Mouse (Mus musculus): ENCODE data around the gene Ulk2. TPM values are rescaled to one million over a fixed set of nuclear protein-coding genes. Genes with fewer than 3 reads are reported as not detected.
"Not testable (repeated sequence)": the region's sequence is repeated elsewhere in the genome, so short reads cannot be mapped to it uniquely, and the experiment has no call there.

Gene Ulk2
- polyA plus RNA-seq, 1 experiment: 184 TPM

GRCm38 (mm10) chr11:61839182-61839581 is 15.7 kb downstream of the Ulk2 start:
- Histone ChIP-seq H3K4me1 (ENCODE audit: control insufficient read depth, insufficient read depth, low read length) (no peaks in the 10 kb centered on the region), H3K27me3 (ENCODE audit: control insufficient read depth, insufficient read depth, low read length) (no peaks in the 10 kb centered on the region), H3K36me3 (ENCODE audit: control insufficient read depth, insufficient read depth, low read length) (no peaks in the 10 kb centered on the region; the same call in 1 of the 2 replicates), H3K27ac (ENCODE audit: control insufficient read depth, insufficient read depth, low read depth, low read length) (no peak overlapping the region), H3K4me3 (ENCODE audit: control insufficient read depth, low read depth, low read length) (no peak overlapping the region)
- TF ChIP-seq POLR2A (IDR thresholded peaks at IDR 0.05; ENCODE audit: control insufficient read depth, low read depth, low read length): no peak

GRCm38 (mm10) chr11:61809793-61810192 is 45.1 kb downstream of the Ulk2 start:
- Histone ChIP-seq H3K4me3 (ENCODE audit: control insufficient read depth, low read depth, low read length) (no peak overlapping the region), H3K36me3 (ENCODE audit: control insufficient read depth, insufficient read depth, low read length) (peaks cover 3% of the 10 kb centered on the region; the same call in 1 of the 2 replicates), H3K27me3 (ENCODE audit: control insufficient read depth, insufficient read depth, low read length) (no peaks in the 10 kb centered on the region), H3K4me1 (ENCODE audit: control insufficient read depth, insufficient read depth, low read length) (no peaks in the 10 kb centered on the region), H3K27ac (ENCODE audit: control insufficient read depth, insufficient read depth, low read depth, low read length) (no peak overlapping the region)
- TF ChIP-seq CTCF (IDR thresholded peaks at IDR 0.05; ENCODE audit: control insufficient read depth, insufficient read depth, insufficient replicate concordance, low read depth, low read length) (no peak), POLR2A (IDR thresholded peaks at IDR 0.05; ENCODE audit: control insufficient read depth, low read depth, low read length) (no peak)

GRCm38 (mm10) chr11:61808551-61809117 is 46.2 kb downstream of the Ulk2 start:
- Histone ChIP-seq H3K36me3 (ENCODE audit: control insufficient read depth, insufficient read depth, low read length) (peaks cover 3% of the 10 kb centered on the region; the same call in 1 of the 2 replicates), H3K27me3 (ENCODE audit: control insufficient read depth, insufficient read depth, low read length) (no peaks in the 10 kb centered on the region), H3K4me1 (ENCODE audit: control insufficient read depth, insufficient read depth, low read length) (no peaks in the 10 kb centered on the region), H3K4me3 (ENCODE audit: control insufficient read depth, low read depth, low read length) (no peak overlapping the region), H3K27ac (ENCODE audit: control insufficient read depth, insufficient read depth, low read depth, low read length) (no peak overlapping the region)
- TF ChIP-seq POLR2A (IDR thresholded peaks at IDR 0.05; ENCODE audit: control insufficient read depth, low read depth, low read length) (no peak), CTCF (IDR thresholded peaks at IDR 0.05; ENCODE audit: control insufficient read depth, insufficient read depth, insufficient replicate concordance, low read depth, low read length) (no peak)

DNA sequence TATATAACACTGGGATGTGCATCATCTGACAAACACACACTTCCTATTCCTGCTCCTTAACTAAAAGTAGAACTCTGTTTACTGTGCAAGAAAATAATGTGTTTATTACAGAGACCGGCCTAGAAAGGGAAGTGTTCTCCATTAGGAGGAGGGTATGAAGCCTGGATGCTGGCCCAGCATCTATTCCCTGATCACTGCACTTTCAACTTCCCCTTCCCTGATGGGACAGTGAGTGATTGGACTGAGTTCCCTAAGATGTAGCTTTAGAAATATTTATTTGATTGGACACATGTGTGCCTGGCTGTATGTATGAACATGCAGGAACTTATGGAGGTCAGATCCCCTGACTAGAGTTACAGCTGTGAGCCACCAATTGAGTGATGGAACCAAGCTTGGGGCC is 61.4 kb downstream of the Ulk2 start:
- Histone ChIP-seq H3K27ac (ENCODE audit: control insufficient read depth, insufficient read depth, low read depth, low read length) (no peak overlapping the region), H3K4me3 (ENCODE audit: control insufficient read depth, low read depth, low read length) (no peak overlapping the region), H3K36me3 (ENCODE audit: control insufficient read depth, insufficient read depth, low read length) (peaks cover 5% of the 10 kb centered on the region), H3K27me3 (ENCODE audit: control insufficient read depth, insufficient read depth, low read length) (no peaks in the 10 kb centered on the region), H3K4me1 (ENCODE audit: control insufficient read depth, insufficient read depth, low read length) (no peaks in the 10 kb centered on the region)
- TF ChIP-seq POLR2A (IDR thresholded peaks at IDR 0.05; ENCODE audit: control insufficient read depth, low read depth, low read length) (no peak), CTCF (IDR thresholded peaks at IDR 0.05; ENCODE audit: control insufficient read depth, insufficient read depth, insufficient replicate concordance, low read depth, low read length) (no peak)

DNA sequence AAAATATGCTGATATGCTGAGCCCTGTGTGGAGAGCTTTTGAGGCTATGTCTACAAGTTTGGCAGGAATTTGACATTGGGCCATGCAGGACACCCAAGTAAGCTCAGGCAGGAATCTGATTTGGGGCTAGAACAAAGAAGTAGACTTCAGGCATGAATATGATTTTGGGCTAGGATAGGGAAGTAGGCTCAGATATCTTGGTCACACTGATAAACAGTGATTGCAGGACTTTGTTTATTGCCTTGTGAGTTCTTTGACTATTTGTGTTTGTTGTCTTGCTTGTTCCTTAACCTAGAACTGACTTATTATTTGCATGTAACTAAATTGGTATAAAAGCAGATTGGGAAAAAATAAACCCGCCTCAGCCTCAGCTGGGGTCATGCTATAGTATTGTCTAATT is 66.3 kb downstream of the Ulk2 start:
- peaks cover 2% of the 10 kb centered on the region for H3K36me3 ChIP-seq (ENCODE audit: control insufficient read depth, insufficient read depth, low read length)
- no peak for TF ChIP-seq POLR2A (IDR thresholded peaks at IDR 0.05; ENCODE audit: control insufficient read depth, low read depth, low read length)
- no peak for TF ChIP-seq CTCF (IDR thresholded peaks at IDR 0.05; ENCODE audit: control insufficient read depth, insufficient read depth, insufficient replicate concordance, low read depth, low read length)
- H3K27ac ChIP-seq (ENCODE audit: control insufficient read depth, insufficient read depth, low read depth, low read length): no peak overlapping the region
- no peaks in the 10 kb centered on the region for H3K27me3 ChIP-seq (ENCODE audit: control insufficient read depth, insufficient read depth, low read length)
- H3K4me1 ChIP-seq (ENCODE audit: control insufficient read depth, insufficient read depth, low read length): no peaks in the 10 kb centered on the region
- no peak overlapping the region for H3K4me3 ChIP-seq (ENCODE audit: control insufficient read depth, low read depth, low read length)

DNA sequence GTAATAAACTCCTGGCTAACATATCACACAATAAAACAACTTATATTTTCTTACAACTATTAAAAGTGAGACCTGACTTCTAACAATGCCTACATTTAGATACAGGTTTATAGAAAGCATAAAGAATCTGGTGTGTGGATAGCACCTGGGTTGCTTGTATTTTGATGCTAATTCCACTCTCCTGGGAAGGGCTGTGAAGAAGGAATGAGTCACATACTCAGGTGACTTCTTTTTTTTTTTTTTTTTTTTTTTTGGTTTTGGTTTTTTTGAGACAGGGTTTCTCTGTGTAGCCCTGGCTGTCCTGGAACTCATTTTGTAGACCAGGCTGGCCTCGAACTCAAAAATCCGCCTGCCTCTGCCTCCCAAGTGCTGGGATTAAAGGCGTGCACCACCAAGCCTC is 72.3 kb downstream of the Ulk2 start:
- not testable (repeated sequence) for H3K27me3 ChIP-seq (ENCODE audit: control insufficient read depth, insufficient read depth, low read length); H3K36me3 ChIP-seq (ENCODE audit: control insufficient read depth, insufficient read depth, low read length); H3K27ac ChIP-seq (ENCODE audit: control insufficient read depth, insufficient read depth, low read depth, low read length); H3K4me3 ChIP-seq (ENCODE audit: control insufficient read depth, low read depth, low read length); H3K4me1 ChIP-seq (ENCODE audit: control insufficient read depth, insufficient read depth, low read length)

GRCm38 (mm10) chr11:61774551-61775149 is 80.2 kb downstream of the Ulk2 start:
- Histone ChIP-seq H3K36me3 (ENCODE audit: control insufficient read depth, insufficient read depth, low read length) (no peaks in the 10 kb centered on the region; the same call in 1 of the 2 replicates), H3K27me3 (ENCODE audit: control insufficient read depth, insufficient read depth, low read length) (no peaks in the 10 kb centered on the region), H3K4me3 (ENCODE audit: control insufficient read depth, low read depth, low read length) (no peak overlapping the region), H3K4me1 (ENCODE audit: control insufficient read depth, insufficient read depth, low read length) (no peaks in the 10 kb centered on the region), H3K27ac (ENCODE audit: control insufficient read depth, insufficient read depth, low read depth, low read length) (no peak overlapping the region)
- TF ChIP-seq POLR2A (IDR thresholded peaks at IDR 0.05; ENCODE audit: control insufficient read depth, low read depth, low read length): no peak
- no peak for TF ChIP-seq CTCF (IDR thresholded peaks at IDR 0.05; ENCODE audit: control insufficient read depth, insufficient read depth, insufficient replicate concordance, low read depth, low read length)

Measured in testis, adult 2 months (tissue).